Mouse (Mus musculus): ENCODE data around the gene Coq8b.

The Coq8b gene

GRCm38 (mm10) chr7:27232781-27233281, at the start of gene Coq8b:
Gene Coq8b (plus strand): TSS chr7:27233023.
- peak; percentile 91 to 92 for DNase-seq (ENCODE audit: low spot score in 2 of 2)

- DNase-seq (ENCODE audit: low spot score in 2 of 2) = no peak
These were observed 47.9 kb upstream of the Coq8b start for GRCm38 (mm10) chr7:27184964-27185363.

- DNase-seq (ENCODE audit: low spot score in 2 of 2) = no peak
These were observed 46.8 kb upstream of the Coq8b start for GRCm38 (mm10) chr7:27185986-27186385.

- DNase-seq (ENCODE audit: low spot score in 2 of 2) = no peak
These were observed 43.4 kb upstream of the Coq8b start for GRCm38 (mm10) chr7:27189271-27189931.

GRCm38 (mm10) chr7:27192434-27192833, 40.4 kb upstream of the Coq8b start:
- DNase-seq (ENCODE audit: low spot score in 2 of 2) = no peak

GRCm38 (mm10) chr7:27193731-27194130, 39.1 kb upstream of the Coq8b start:
- DNase-seq (ENCODE audit: low spot score in 2 of 2) = no peak

- peak; percentile 96 to 99 for DNase-seq (ENCODE audit: low spot score in 2 of 2)
These were observed 36.9 kb upstream of the Coq8b start, which contains the start of the genes BC024978 and Snrpa for GRCm38 (mm10) chr7:27195681-27196611. Gene BC024978 (plus strand): TSS chr7:27195781. Gene Snrpa (minus strand): TSS chr7:27196271.

GRCm38 (mm10) chr7:27197136-27197535, 35.7 kb upstream of the Coq8b start:
- no peak for DNase-seq (ENCODE audit: low spot score in 2 of 2)

- no peak for DNase-seq (ENCODE audit: low spot score in 2 of 2)
These were observed 35.2 kb upstream of the Coq8b start for GRCm38 (mm10) chr7:27197634-27198033.

GRCm38 (mm10) chr7:27198355-27198754, 34.5 kb upstream of the Coq8b start:
- DNase-seq (ENCODE audit: low spot score in 2 of 2) = no peak

- no peak for DNase-seq (ENCODE audit: low spot score in 2 of 2)
These were observed 34.0 kb upstream of the Coq8b start for GRCm38 (mm10) chr7:27198779-27199178.

- no peak for DNase-seq (ENCODE audit: low spot score in 2 of 2)
These were observed 28.9 kb upstream of the Coq8b start for GRCm38 (mm10) chr7:27203730-27204449.

- DNase-seq (ENCODE audit: low spot score in 2 of 2) = no peak
These were observed 20.2 kb upstream of the Coq8b start for GRCm38 (mm10) chr7:27212626-27213025.

- no peak for DNase-seq (ENCODE audit: low spot score in 2 of 2)
These were observed 14.2 kb upstream of the Coq8b start for GRCm38 (mm10) chr7:27218586-27218985.

GRCm38 (mm10) chr7:27219937-27220336, 12.9 kb upstream of the Coq8b start:
- no peak for DNase-seq (ENCODE audit: low spot score in 2 of 2)

GRCm38 (mm10) chr7:27221939-27222338, 10.9 kb upstream of the Coq8b start:
- no peak for DNase-seq (ENCODE audit: low spot score in 2 of 2)

- no peak for DNase-seq (ENCODE audit: low spot score in 2 of 2)
These were observed 10.3 kb upstream of the Coq8b start for GRCm38 (mm10) chr7:27222538-27222937.

- peak in 1 of 2 experiments; percentile 34 for DNase-seq (ENCODE audit: low spot score in 2 of 2)
These were observed 7.8 kb upstream of the Coq8b start for GRCm38 (mm10) chr7:27224877-27225575.

GRCm38 (mm10) chr7:27227276-27227675, 5.5 kb upstream of the Coq8b start:
- DNase-seq (ENCODE audit: low spot score in 2 of 2) = no peak

- DNase-seq (ENCODE audit: low spot score in 2 of 2) = no peak
These were observed 5.1 kb upstream of the Coq8b start for GRCm38 (mm10) chr7:27227676-27228075.

GRCm38 (mm10) chr7:27228281-27228821, 4.5 kb upstream of the Coq8b start, which contains the start of gene Itpkc:
Gene Itpkc (minus strand): TSS chr7:27228661.
- peak; percentile 88 to 91 for DNase-seq (ENCODE audit: low spot score in 2 of 2)

Measured in frontal cortex, postnatal 36 days (tissue).